Mouse (Mus musculus) kidney, adult 18-20 months (tissue): ENCODE data around the gene Ftsj3.

Experiments used
- DNase-seq: peaks from one replicate; pipeline ENCODE4 v3.0.0; 2021

The Ftsj3 gene

GRCm38 (mm10) chr11:106255685-106256451 is at the start of gene Ftsj3, which contains the start of gene Psmc5:
Gene Ftsj3, minus strand, starts transcription at chr11:106256079.
Gene Psmc5, plus strand, starts transcription at chr11:106256154.
- DNase-seq: peak; percentile 99

DNA sequence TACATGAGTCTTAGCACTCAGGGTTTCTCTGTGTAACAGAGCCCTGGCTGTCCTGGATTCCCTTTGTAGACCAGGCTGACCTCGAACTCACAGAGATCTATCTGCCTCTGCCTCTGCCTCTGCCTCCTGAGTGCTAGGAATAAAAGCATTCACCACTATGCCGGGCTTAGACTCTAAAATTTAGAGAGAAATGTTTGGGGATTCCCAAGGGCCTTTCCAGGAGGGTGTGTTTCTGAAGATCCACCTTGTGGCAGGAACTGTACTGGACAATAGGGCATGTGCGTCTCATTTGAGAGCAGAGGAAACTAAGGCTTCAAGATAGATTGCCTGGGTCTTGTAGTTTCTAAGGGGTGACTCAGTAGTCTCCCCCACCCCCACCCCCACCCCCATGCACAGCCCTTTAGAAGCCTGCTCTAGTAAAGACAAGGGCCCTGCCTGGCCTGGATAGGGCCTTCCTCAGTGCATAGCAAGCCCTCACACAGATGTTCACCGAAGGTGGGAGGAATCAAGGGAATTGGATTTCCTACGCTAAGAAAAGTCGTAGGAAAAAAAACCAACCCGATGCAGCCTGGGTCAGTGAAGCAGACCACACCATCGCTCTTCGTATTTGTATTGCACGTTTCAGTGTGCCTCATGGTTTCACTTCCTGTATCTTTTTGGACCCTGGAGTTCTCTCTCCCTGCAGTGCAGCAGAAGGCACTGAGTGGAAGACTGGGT is 49.6 kb upstream of the Ftsj3 start:
- no peak for DNase-seq

DNA sequence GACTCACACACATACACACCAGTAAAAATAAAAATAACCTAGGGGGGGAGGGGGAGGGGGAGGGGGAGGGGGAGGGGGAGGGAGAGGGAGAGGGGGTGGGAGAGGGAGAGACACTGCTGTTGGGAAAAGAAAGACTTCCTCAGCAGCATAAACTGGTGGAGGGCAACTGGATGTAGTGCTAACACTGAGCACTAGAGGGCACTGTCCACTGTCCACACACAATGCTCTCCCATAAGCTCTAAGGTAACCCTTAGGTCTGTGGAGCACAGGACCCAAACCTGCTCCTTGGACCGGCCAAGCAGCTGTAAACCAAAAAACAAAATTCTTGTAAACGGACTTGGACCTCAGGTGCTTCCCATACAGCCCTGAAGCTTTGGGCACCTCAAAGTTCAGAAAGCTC is 46.8 kb upstream of the Ftsj3 start:
- peak; percentile 67 for DNase-seq

DNA sequence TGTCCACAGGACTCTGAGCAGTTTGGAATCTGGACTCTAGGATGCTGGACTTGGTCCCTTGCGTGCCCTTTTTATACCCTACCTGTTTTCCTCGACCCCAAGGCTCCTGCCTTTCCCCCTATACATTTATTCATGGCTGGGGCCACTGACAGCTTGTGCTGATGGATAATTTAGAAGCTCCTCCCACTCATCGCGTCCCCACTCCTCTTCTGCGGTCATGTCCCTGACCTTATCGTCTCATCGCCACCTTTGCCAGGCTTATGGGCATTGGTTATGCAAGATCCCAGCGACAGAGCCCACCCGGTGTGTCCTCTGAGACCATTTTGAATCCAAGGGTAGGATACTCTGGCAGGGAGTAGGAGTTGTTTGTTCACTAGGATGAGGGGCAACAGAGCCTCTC is 45.9 kb upstream of the Ftsj3 start, which contains the start of gene Gh:
Gene Gh, minus strand, starts transcription at position 101 of the 400 bp plus-strand sequence.
- DNase-seq: no peak

- no peak for DNase-seq
These were observed 36.0 kb upstream of the Ftsj3 start for GRCm38 (mm10) chr11:106291861-106292260.

DNA sequence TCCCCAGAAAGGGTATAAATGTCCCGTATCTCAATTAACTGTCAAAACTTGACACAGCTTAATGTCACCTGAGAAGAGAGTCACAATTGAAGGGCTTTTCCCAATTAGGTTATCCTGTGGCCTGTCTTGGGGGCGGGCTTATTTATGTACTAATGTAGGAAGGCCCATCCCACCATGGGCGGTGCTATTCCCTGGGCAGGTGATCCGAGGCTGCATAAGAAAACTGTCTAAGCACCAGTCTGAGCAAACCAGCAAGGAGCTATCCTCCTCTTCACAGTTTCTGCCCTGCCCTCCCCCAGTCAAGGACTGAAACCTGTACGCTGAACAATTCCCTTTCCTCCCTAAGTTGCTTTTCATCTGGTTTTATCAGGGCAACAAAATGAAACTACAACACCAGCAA is 34.5 kb upstream of the Ftsj3 start:
- no peak for DNase-seq

DNA sequence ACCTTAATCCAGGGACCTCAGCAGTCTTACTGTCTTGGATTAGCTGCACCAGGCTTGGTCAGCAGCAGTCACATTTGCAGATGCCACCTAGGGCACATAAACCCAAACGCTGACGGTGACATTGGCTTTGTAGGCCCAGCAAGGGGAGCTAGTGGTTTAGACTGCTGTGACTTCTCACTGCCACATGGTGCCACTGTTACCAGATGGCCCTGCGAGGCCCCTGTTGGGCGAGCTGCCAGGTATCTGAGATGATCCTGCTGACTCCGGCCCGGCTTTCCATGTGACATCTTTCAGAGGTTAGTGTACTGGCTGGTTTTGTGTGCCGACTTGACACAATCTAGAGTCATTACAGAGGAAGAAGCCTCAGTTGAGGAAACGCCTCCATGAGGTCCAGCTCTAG is 33.5 kb upstream of the Ftsj3 start:
- peak; percentile 51 for DNase-seq

GRCm38 (mm10) chr11:106286987-106287386 is 31.1 kb upstream of the Ftsj3 start:
- no peak for DNase-seq

DNA sequence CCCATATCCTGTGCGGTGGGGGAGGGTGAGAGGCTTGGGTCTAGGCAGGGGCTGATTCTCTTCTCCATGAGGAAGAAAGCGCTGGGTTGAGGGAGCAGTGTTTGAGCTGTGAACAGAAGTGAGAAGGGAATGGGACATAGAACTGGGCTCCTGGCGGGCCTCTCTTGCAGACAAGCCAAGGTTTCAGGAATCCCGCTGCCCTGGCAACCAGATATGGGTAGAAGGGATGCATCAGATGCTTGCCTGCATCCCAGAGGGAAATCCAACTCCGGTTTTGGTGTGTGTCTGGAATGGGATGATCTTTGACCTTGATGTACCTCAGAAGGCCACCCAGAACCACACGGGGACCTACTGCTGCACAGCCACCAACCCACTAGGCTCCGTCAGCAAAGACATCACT is 30.3 kb upstream of the Ftsj3 start:
- DNase-seq: no peak

DNA sequence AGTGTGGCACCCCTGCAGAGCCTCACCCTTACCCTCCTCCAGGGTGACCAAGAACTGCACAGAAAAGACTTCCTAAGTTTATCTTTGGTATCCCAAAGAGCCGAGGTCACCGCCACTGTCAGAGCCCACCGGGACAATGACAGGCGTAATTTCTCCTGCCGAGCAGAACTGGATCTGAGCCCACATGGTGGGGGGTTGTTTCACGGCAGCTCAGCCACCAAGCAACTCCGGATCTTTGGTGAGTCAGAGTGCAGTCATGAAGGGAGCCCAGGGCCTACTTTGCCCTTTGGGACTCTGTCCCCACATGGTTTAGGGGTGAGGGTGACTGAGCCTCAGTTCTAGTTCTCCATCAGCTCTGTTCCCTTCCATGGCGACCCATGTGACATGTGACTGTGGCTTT is 28.2 kb upstream of the Ftsj3 start:
- no peak for DNase-seq

GRCm38 (mm10) chr11:106283371-106283770 is 27.5 kb upstream of the Ftsj3 start:
- no peak for DNase-seq

DNA sequence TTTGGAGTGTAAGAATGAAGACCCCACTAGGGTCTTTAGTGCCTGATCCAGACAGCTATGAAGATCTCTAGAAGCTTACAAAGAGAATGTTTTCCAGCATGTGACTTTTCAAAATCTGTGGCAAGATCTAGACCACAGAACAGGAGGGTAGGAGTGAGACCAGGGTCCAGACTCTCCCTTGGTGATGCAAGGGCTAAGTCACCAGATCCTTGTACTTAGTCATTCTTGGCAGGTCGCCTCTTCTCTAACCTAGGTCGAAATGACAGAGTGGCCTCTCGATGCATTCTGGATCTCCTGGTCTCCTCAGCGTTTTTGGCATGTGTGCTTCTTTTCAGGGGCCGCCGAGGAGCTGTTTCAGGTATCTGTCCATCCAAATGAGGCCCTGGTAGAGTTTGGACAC is 26.6 kb upstream of the Ftsj3 start:
- no peak for DNase-seq

- DNase-seq: peak; percentile 96
These were observed 20.6 kb upstream of the Ftsj3 start, which contains the start of gene Tcam1 for GRCm38 (mm10) chr11:106276454-106276853. Gene Tcam1, plus strand, starts transcription at chr11:106276672.

DNA sequence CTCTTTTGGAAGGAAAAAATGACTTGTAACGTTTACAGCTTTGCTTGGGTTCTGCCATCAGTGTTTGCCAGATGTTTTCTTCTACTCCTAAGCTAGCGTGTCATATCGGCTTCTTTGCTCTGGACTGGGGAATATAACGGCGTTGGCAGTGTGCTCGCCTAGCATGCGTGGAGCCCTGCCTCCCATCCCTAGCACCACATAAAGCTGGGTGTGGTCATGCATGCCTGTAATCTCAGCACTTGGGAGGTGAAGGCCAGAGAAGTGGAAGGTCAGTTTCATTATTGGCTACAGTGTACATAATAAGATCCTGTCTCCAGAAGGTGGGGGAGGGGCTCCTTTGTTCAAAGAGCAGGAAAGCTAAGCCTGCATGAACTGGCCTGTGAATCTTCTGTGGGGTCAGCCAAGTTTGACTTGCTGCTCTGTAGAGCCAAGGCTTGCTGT is 19.1 kb upstream of the Ftsj3 start:
- DNase-seq: no peak

- DNase-seq: no peak
These were observed 18.5 kb upstream of the Ftsj3 start for GRCm38 (mm10) chr11:106274374-106274773.

GRCm38 (mm10) chr11:106273811-106274210 is 17.9 kb upstream of the Ftsj3 start:
- no peak for DNase-seq

GRCm38 (mm10) chr11:106273311-106273684 is 17.4 kb upstream of the Ftsj3 start:
- DNase-seq: no peak

- peak; percentile 99 for DNase-seq
These were observed 16.9 kb upstream of the Ftsj3 start, which contains the start of gene Smarcd2 for GRCm38 (mm10) chr11:106272644-106273310. Gene Smarcd2, minus strand, starts transcription at chr11:106272972.

- DNase-seq: peak; percentile 22
These were observed 16.1 kb upstream of the Ftsj3 start for GRCm38 (mm10) chr11:106271794-106272643.

- no peak for DNase-seq
These were observed 15.4 kb upstream of the Ftsj3 start for GRCm38 (mm10) chr11:106271131-106271793.

DNA sequence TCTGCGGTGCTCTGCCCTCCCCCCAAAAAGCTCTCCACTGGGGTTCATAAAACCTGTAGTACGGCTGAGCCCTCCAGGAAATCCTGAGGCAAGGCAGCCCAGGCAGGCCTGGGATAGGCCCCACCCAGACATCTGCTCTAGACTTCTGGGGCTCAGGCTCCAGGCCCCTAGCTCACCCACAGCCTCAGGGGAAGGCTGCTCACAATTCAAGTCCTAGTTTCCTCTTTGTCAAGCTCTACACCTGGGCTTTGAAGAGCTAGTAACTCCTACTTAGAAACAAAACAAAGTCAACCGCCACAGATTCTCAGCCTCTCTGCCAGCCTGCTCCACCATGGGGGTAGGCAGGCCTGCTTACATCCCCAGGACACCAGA is 13.2 kb upstream of the Ftsj3 start:
- DNase-seq: peak; percentile 26
